ENCODE assay signal across 9 mouse cellular contexts in the genomic region with DNA sequence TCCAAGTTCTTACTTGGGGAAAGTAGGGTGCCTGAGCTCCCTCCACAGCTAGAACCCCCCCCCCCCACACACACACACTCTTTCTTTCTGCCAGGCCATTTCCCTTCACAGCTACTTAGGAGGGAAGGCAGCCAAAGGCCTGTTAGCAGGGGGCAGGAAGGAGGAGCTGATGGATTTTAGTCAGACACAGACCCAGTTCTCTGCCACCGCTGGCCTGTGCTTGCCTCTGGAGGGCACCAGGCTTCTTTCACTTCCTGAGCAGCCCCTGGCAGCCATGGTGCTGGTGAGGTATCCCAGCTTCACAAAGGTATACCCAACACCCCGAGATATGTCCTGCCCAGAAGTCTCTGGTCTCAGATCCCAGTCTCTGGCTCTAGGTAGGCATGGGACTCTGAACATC. TPM values are rescaled to one million over a fixed set of nuclear protein-coding genes. Genes with fewer than 3 reads are reported as not detected.
DNase-seq lines count a peak whose midpoint lies in the region; ATAC-seq lines count a peak whose summit lies in the region.
"Had no signal": no experiment of that assay in that cellular context is flagged by ENCODE, and none has a peak within 500 bp of the region (broad histone marks: within the 10 kb centered on the region; RNA-seq: fewer than 3 reads in every experiment).

No protein-coding gene starts in this region.

- no peak overlapping the region for H3K27ac ChIP-seq in forebrain, embryonic 15.5 days (replicated peaks)
- no peak overlapping the region for H3K27ac ChIP-seq in forebrain, embryonic 10.5 days
- H3K27ac ChIP-seq: kidney, embryonic 15.5 days had no signal

- H3K4me2 ChIP-seq in forebrain, embryonic 15.5 days (replicated peaks) = no peak overlapping the region
- H3K4me2 ChIP-seq: kidney, embryonic 15.5 days had no signal

- no peak overlapping the region for H3K9ac ChIP-seq in forebrain, embryonic 15.5 days (replicated peaks)
- H3K9ac ChIP-seq: kidney, embryonic 15.5 days had no signal

- no peaks in the 10 kb centered on the region for H3K9me3 ChIP-seq in forebrain, embryonic 15.5 days
- H3K9me3 ChIP-seq in forebrain, embryonic 10.5 days = no peaks in the 10 kb centered on the region
- H3K9me3 ChIP-seq: kidney, embryonic 15.5 days had no signal

- WGBS in forebrain, embryonic 15.5 days = 48% methylated on average over 2 of the region's 2 CpGs
- 58% methylated on average over 2 of the region's 2 CpGs for WGBS in forebrain, embryonic 10.5 days

- no peak overlapping the region for H3K4me3 ChIP-seq in forebrain, embryonic 15.5 days
- H3K4me3 ChIP-seq in forebrain, embryonic 10.5 days = no peak overlapping the region
- H3K4me3 ChIP-seq: kidney, embryonic 15.5 days had no signal

- peaks cover 16% of the 10 kb centered on the region for H3K4me1 ChIP-seq in forebrain, embryonic 15.5 days
- peaks cover 31% of the 10 kb centered on the region for H3K4me1 ChIP-seq in forebrain, embryonic 10.5 days

- H3K36me3 ChIP-seq in forebrain, embryonic 15.5 days = no peaks in the 10 kb centered on the region
- H3K36me3 ChIP-seq in forebrain, embryonic 10.5 days (replicated peaks) = no peaks in the 10 kb centered on the region
- H3K36me3 ChIP-seq: kidney, embryonic 15.5 days had no signal

- DNase-seq in forebrain, embryonic 10.5 days (ENCODE audit: extremely low spot score, low spot score) = no peak
- peak; percentile 26 for DNase-seq in kidney, postnatal 10 days
- no peak for DNase-seq in kidney, postnatal 25 days
- peak; percentile 51 for DNase-seq in 3T3-L1 (ENCODE audit: low read depth, low spot score)
- DNase-seq in heart, postnatal 4 days = peak; percentile 69
- no peak for DNase-seq in ovary, postnatal 10 days (ENCODE audit: low spot score)
- no peak for DNase-seq in embryo, embryonic 11 days

- ATAC-seq in forebrain, embryonic 15.5 days (replicated peaks) = 0 out of 2 replicates have a peak, but pooled peaks have one; percentile 42

- H3K27me3 ChIP-seq in forebrain, embryonic 15.5 days = no peaks in the 10 kb centered on the region
- no peaks in the 10 kb centered on the region for H3K27me3 ChIP-seq in forebrain, embryonic 10.5 days (ENCODE audit: poor library complexity, severe bottlenecking)
- H3K27me3 ChIP-seq: kidney, embryonic 15.5 days had no signal

RNA-seq across cellular contexts. Expression of a gene that starts 22.4 kb away (rescaled TPM):
- 2.5 and 2.8 TPM in 2 replicates for polyA plus RNA-seq in forebrain, embryonic 15.5 days (2015; fragmentation: Nextera tagmentation; extraction: Ambion mirVana)
- polyA plus RNA-seq in forebrain, embryonic 10.5 days (2016; fragmentation: Nextera tagmentation; extraction: Ambion mirVana) = 0.19 and 0.60 TPM in 2 replicates
- 10 to 100 TPM; 28.5 to 32.0 TPM for total RNA-seq in heart, postnatal 4 days (2021)

Comparison
In these comparisons a context has a peak if more than half of its experiments do, and no peak if none do; other contexts are left out.
1. DNase-seq: peak in kidney, postnatal 10 days (single experiment), 3T3-L1 (single experiment) and heart, postnatal 4 days (single experiment); none in forebrain, embryonic 10.5 days (single experiment), kidney, postnatal 25 days (0 of 2), ovary, postnatal 10 days (single experiment) and embryo, embryonic 11 days (single experiment).